Mouse (Mus musculus) heart, adult 2 months (tissue): ENCODE data around the gene Dab1.

ENCODE experiments used
- CTCF ChIP-seq: fragments of 200-600 bp; IDR thresholded peaks from 2 replicates; pipeline ENCODE4 v1.8.1; 2022; ENCODE audit warnings: antibody characterized with exemption, mild to moderate bottlenecking, moderate library complexity
- EP300 ChIP-seq: fragments of 200-500 bp; IDR thresholded peaks from 2 replicates; pipeline ENCODE4 v1.6.1; 2011; ENCODE audit warnings: low read depth, low read length, control low read depth; ENCODE audit not compliant: insufficient read depth

- TF ChIP-seq CTCF = no peak
- no peak for TF ChIP-seq EP300
Measured at GRCm38 (mm10) chr4:104523776-104524175, 904.6 kb downstream of the Dab1 start.
